Mouse (Mus musculus): ENCODE data around the gene Nxn.

DNA sequence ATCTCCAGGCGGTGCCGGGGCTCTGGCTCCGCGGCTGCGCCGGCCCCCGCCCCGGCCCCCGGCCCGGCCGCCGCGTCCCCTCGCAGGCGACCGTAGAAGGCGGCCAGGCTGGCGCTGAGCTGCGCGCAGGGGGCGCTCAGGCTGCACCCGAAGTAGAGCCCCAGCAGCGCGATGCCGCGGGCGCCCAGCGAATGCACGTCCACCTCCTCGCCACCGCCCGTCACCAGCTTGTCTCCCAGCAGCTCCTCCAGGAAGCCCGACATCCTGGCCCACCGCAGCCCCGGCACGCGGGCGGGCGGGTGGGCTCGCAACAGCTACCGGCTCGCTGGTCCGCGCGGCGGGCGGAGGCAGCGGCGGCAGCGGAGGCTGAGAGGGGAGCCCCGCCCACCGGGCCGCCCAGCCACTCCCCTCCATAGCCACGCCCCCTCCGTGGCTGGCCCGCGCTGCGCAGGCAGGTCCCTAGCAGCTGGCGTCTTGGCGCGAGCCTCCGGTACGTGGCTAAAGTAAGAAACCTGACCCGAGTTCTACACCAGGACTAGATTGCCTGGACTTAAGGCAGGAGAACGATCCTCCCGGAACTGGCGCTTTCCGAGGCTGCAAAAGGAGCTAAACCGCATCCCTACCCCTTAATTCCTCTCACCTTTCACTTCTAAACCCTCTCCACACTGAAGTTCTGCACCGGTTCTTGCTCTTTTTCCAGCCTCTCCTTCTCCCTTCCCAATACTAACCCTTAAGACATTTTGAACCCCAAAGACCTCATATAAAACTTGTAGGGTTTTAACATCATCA, at the start of gene Nxn:
- TF ChIP-seq CTCF (IDR thresholded peaks at IDR 0.05; ENCODE audit: low read depth, low read length) (no peak), GATA1 (IDR thresholded peaks at IDR 0.05; ENCODE audit: borderline replicate concordance, low read length) (no peak), TAL1 (conservative IDR thresholded peaks at IDR 0.05; ENCODE audit: low read depth, low read length) (no peak), POLR2AphosphoS5 (IDR thresholded peaks at IDR 0.05; ENCODE audit: insufficient replicate concordance, low read depth, low read length) (no peak)
